Mouse (Mus musculus) stomach, postnatal 0 days (tissue): ENCODE data around the gene Gnmt. TPM values are rescaled to one million over a fixed set of nuclear protein-coding genes. Genes with fewer than 3 reads are reported as not detected.

ENCODE experiments used
- ATAC-seq: fragments of 200-750 bp; cut with Nextera tagmentation; 2 replicates; pipeline ENCODE4 v1.8.0; 2017; ENCODE audit not compliant: low FRiP score, low TSS enrichment
- DNase-seq: peaks from one replicate; pipeline ENCODE4 v3.0.0-alpha.2; 2016; ENCODE audit warnings: low spot score
- H3K27ac ChIP-seq: fragments of 300-500 bp; sonication (generic); replicated peaks from 2 replicates; pipeline ENCODE4 v1.5.1; 2014; ENCODE audit warnings: mild to moderate bottlenecking, control low read depth
- H3K27me3 ChIP-seq: fragments of 300-500 bp; sonication (generic); 2 replicates; pipeline ENCODE4 v1.6.1; 2014; ENCODE audit warnings: low read length; ENCODE audit not compliant: control insufficient read depth, insufficient read depth
- H3K36me3 ChIP-seq: fragments of 300-500 bp; sonication (generic); 2 replicates; pipeline ENCODE4 v1.6.1; 2014; ENCODE audit warnings: low read length, mixed read lengths; ENCODE audit not compliant: control insufficient read depth, insufficient read depth
- H3K4me1 ChIP-seq: fragments of 300-500 bp; sonication (generic); replicated peaks from 2 replicates; pipeline ENCODE4 v1.6.1; 2014; ENCODE audit warnings: antibody characterized with exemption; ENCODE audit not compliant: control insufficient read depth, insufficient read depth
- H3K4me2 ChIP-seq: fragments of 300-500 bp; sonication (generic); replicated peaks from 2 replicates; pipeline ENCODE4 v1.6.1; 2014; ENCODE audit warnings: low read depth, mild to moderate bottlenecking, control low read depth, moderate library complexity
- H3K4me3 ChIP-seq: fragments of 300-500 bp; sonication (generic); 2 replicates; pipeline ENCODE4 v1.5.1; 2014; ENCODE audit warnings: low read depth, low read length, control low read depth
- H3K9ac ChIP-seq: fragments of 300-500 bp; sonication (generic); 2 replicates; pipeline ENCODE4 v1.6.1; 2014; ENCODE audit warnings: mild to moderate bottlenecking, low read length, control low read depth, mixed read lengths
- H3K9me3 ChIP-seq: fragments of 300-500 bp; sonication (generic); 2 replicates; pipeline ENCODE4 v1.6.1; 2016; ENCODE audit warnings: low read length; ENCODE audit not compliant: control insufficient read depth
- CTCF ChIP-seq: IDR thresholded peaks from 2 replicates; pipeline ENCODE4 v1.5.1; 2016; ENCODE audit warnings: antibody characterized with exemption, low read depth, mild to moderate bottlenecking, moderate library complexity
- EP300 ChIP-seq: optimal IDR thresholded peaks from 2 replicates; pipeline ENCODE3; 2016; ENCODE audit warnings: antibody characterized with exemption
- WGBS: fragments of 180-500 bp; shearing (Covaris S2); extraction: QIAGEN DNeasy Blood & Tissue Kit; methylation state at CpG from one replicate; pipeline ENCODE4 v1.1.7; 2014; 5-methylcytosine and 5-hydroxymethylcytosine counted together
- polyA plus RNA-seq: library from polyadenylated mRNA; unstranded; fragments of >200 nt; fragmentation: Nextera tagmentation; extraction: Ambion mirVana; gene quantifications from 2 replicates; pipeline ENCODE4 v1.2.1, GENCODE M21; 2015

The Gnmt gene
- polyA plus RNA-seq, 1 experiment from 2014 or later = 2.1 TPM

GRCm38 (mm10) chr17:46685913-46686312, 43.1 kb downstream of the Gnmt start:
- H3K27me3 ChIP-seq = no peaks in the 10 kb centered on the region
- ATAC-seq = no peak
- TF ChIP-seq EP300 (no peak), CTCF (no peak)
- 91% methylated on average over 6 of the region's 6 CpGs for WGBS
- DNase-seq = no peak
- no peak overlapping the region for H3K27ac ChIP-seq
- peaks cover 33% of the 10 kb centered on the region for H3K36me3 ChIP-seq
- H3K4me3 ChIP-seq = no peak overlapping the region
- H3K9ac ChIP-seq = no peak overlapping the region
- no peaks in the 10 kb centered on the region for H3K9me3 ChIP-seq
- no peak overlapping the region for H3K4me2 ChIP-seq
- peaks cover 5% of the 10 kb centered on the region; the same call in 1 of the 2 replicates for H3K4me1 ChIP-seq

- Histone ChIP-seq H3K27ac (peak overlapping the region; percentile 71), H3K36me3 (peaks cover 33% of the 10 kb centered on the region), H3K4me1 (peaks cover 14% of the 10 kb centered on the region), H3K4me3 (no peak overlapping the region), H3K9me3 (no peaks in the 10 kb centered on the region), H3K27me3 (no peaks in the 10 kb centered on the region), H3K4me2 (no peak overlapping the region), H3K9ac (no peak overlapping the region)
- TF ChIP-seq CTCF = no peak
- TF ChIP-seq EP300 = no peak
- DNase-seq = peak; percentile 83
- ATAC-seq = peak; percentile 37
- WGBS = 75% methylated on average over 16 of the region's 16 CpGs
Observed at GRCm38 (mm10) chr17:46682654-46683389, 46.1 kb downstream of the Gnmt start.

- no peaks in the 10 kb centered on the region for H3K9me3 ChIP-seq
- H3K9ac ChIP-seq = peak overlapping the region; percentile 69
- H3K27ac ChIP-seq = peak overlapping the region; percentile 63; the same call in 1 of the 2 replicates
- H3K4me2 ChIP-seq = peak overlapping the region; percentile 74
- DNase-seq (no peak), ATAC-seq (no peak)
- 19% methylated on average over 12 of the region's 12 CpGs for WGBS
- no peak for TF ChIP-seq CTCF
- no peak for TF ChIP-seq EP300
- peak overlapping the region; percentile 88 for H3K4me3 ChIP-seq
- peaks cover 14% of the 10 kb centered on the region for H3K4me1 ChIP-seq
- H3K27me3 ChIP-seq = no peaks in the 10 kb centered on the region
- H3K36me3 ChIP-seq = peaks cover 30% of the 10 kb centered on the region
Observed at GRCm38 (mm10) chr17:46681466-46682118, 47.4 kb downstream of the Gnmt start.

GRCm38 (mm10) chr17:46680760-46681373, 48.1 kb downstream of the Gnmt start, which contains the start of gene Klhdc3:
Gene Klhdc3, minus strand, starts transcription at chr17:46680914.
- H3K36me3 ChIP-seq = peaks cover 30% of the 10 kb centered on the region
- H3K4me2 ChIP-seq = peak within 1 kb of the TSS; percentile 74
- H3K27ac ChIP-seq = peak within 1 kb of the TSS; percentile 90
- no peak for TF ChIP-seq EP300
- peak; percentile 6; the same call in 1 of the 2 replicates for TF ChIP-seq CTCF
- H3K27me3 ChIP-seq = no peaks in the 10 kb centered on the region
- H3K4me3 ChIP-seq = peak within 1 kb of the TSS; percentile 88
- ATAC-seq (peak; percentile 97), DNase-seq (peak; percentile 100)
- peak within 1 kb of the TSS; percentile 85 for H3K9ac ChIP-seq
- H3K4me1 ChIP-seq = peaks cover 14% of the 10 kb centered on the region
- no peaks in the 10 kb centered on the region for H3K9me3 ChIP-seq
- WGBS = under 1% methylated on average over 49 of the region's 49 CpGs

GRCm38 (mm10) chr17:46679843-46680759, 48.9 kb downstream of the Gnmt start:
- Histone ChIP-seq H3K27ac (peak overlapping the region; percentile 90), H3K27me3 (no peaks in the 10 kb centered on the region), H3K9ac (peak overlapping the region; percentile 85), H3K4me2 (peak overlapping the region; percentile 72), H3K4me3 (peak overlapping the region; percentile 88), H3K36me3 (peaks cover 25% of the 10 kb centered on the region), H3K9me3 (no peaks in the 10 kb centered on the region), H3K4me1 (peaks cover 14% of the 10 kb centered on the region)
- 2% methylated on average over 34 of the region's 34 CpGs for WGBS
- ATAC-seq (peak; percentile 6; the same call in 1 of the 2 replicates), DNase-seq (peak; percentile 61)
- TF ChIP-seq EP300 (no peak), CTCF (peak; percentile 61)
